In the genomic region with DNA sequence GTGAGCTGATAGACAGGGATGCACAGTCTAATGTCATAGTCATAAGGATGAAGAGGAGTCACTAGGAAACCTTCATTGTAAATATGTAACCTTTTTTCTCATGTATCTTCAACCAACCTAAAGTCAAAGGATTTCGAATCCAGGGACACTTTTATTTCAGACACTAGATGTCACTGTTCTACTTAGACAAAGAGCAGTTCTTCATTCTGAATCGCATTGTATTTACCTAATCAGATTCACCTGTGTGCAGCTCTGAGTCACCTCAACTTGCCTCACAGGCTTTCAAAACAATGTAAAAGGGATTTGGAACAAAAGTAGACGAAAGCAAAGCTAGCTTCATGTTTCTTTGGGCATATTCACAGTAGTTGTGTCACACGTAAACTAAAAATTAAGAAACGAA, we compare ENCODE assay signal across 13 mouse cellular contexts. TPM values are rescaled to one million over a fixed set of nuclear protein-coding genes. Genes with fewer than 3 reads are reported as not detected.
A peak's percentile ranks its signal among the peaks of the same experiment; 100 is the strongest.
DNase-seq lines count a peak whose midpoint lies in the region; ATAC-seq and TF ChIP-seq lines count a peak whose summit lies in the region.
"Had no signal": no experiment of that assay in that cellular context is flagged by ENCODE, and none has a peak within 500 bp of the region (broad histone marks: within the 10 kb centered on the region; RNA-seq: fewer than 3 reads in every experiment).

No protein-coding gene starts in this region.

- no peak overlapping the region for H3K4me2 ChIP-seq in lung, postnatal 0 days (replicated peaks; ENCODE audit: low read depth, low read length)
- H3K4me2 ChIP-seq: embryonic facial prominence, embryonic 13.5 days had no signal

- TF ChIP-seq CTCF in heart, adult 2 months (IDR thresholded peaks at IDR 0.05): peak; percentile 52
- peak; percentile 13; the same call in 1 of the 2 replicates for TF ChIP-seq CTCF in lung, postnatal 0 days (IDR thresholded peaks at IDR 0.05)

- no peak for TF ChIP-seq EP300 in heart, adult 2 months (IDR thresholded peaks at IDR 0.05; ENCODE audit: insufficient read depth, low read depth, low read length)
- TF ChIP-seq EP300 in lung, postnatal 0 days (IDR thresholded peaks at IDR 0.05): no peak

- no peak overlapping the region for H3K9ac ChIP-seq in heart, adult 2 months (ENCODE audit: low read depth, low read length)
- H3K9ac ChIP-seq in lung, postnatal 0 days (replicated peaks; ENCODE audit: low read depth): no peak overlapping the region
- H3K9ac ChIP-seq: embryonic facial prominence, embryonic 13.5 days had no signal

- H3K9me3 ChIP-seq in lung, postnatal 0 days (ENCODE audit: low read length): no peaks in the 10 kb centered on the region
- H3K9me3 ChIP-seq: embryonic facial prominence, embryonic 13.5 days; G1E had no signal

- ATAC-seq in lung, postnatal 0 days: no peak

- TF ChIP-seq POLR2A in heart, adult 2 months (IDR thresholded peaks at IDR 0.05; ENCODE audit: insufficient read depth, low read depth, low read length): no peak

- no peaks in the 10 kb centered on the region for H3K79me2 ChIP-seq in heart, adult 2 months (replicated peaks; ENCODE audit: control insufficient read depth, insufficient read depth, low read length)

- intact Hi-C loops in heart, adult 2 months (cut with DNase I): no loop called here

- no peak overlapping the region for H3K4me3 ChIP-seq in heart, adult 2 months
- no peak overlapping the region for H3K4me3 ChIP-seq in lung, postnatal 0 days (ENCODE audit: low read depth, low read length)
- H3K4me3 ChIP-seq: embryonic facial prominence, embryonic 13.5 days had no signal

- H3K4me1 ChIP-seq in heart, adult 2 months (ENCODE audit: control insufficient read depth, insufficient read depth, low read length): no peaks in the 10 kb centered on the region
- no peaks in the 10 kb centered on the region for H3K4me1 ChIP-seq in lung, postnatal 0 days (ENCODE audit: insufficient read depth, low read depth, low read length)
- H3K4me1 ChIP-seq: embryonic facial prominence, embryonic 13.5 days had no signal

- H3K36me3 ChIP-seq in heart, adult 2 months (ENCODE audit: control insufficient read depth, insufficient read depth, low read length): no peaks in the 10 kb centered on the region
- no peaks in the 10 kb centered on the region for H3K36me3 ChIP-seq in lung, postnatal 0 days (ENCODE audit: insufficient read depth, low read length)
- H3K36me3 ChIP-seq: embryonic facial prominence, embryonic 13.5 days; G1E had no signal

- DNase-seq in heart, adult 2 months: no peak
- no peak for DNase-seq in heart, postnatal 4 days
- peak; percentile 21 for DNase-seq in lung, postnatal 0 days (ENCODE audit: low spot score)
- no peak for DNase-seq in lung, postnatal 4 days
- peak; percentile 27 for DNase-seq in adipocyte (ENCODE audit: low spot score)
- peak; percentile 32 for DNase-seq in retina, embryonic 14.5 days (ENCODE audit: low spot score)
- DNase-seq in frontal cortex, postnatal 36 days (ENCODE audit: low spot score in 2 of 2): no peak
- DNase-seq in spleen, postnatal 36 days (ENCODE audit: low spot score in 2 of 2): no peak
- DNase-seq: layer of hippocampus, postnatal 36 days; lung, adult 18-20 months; thymus, adult 18-20 months had no signal

- no peak overlapping the region for H3K27ac ChIP-seq in heart, adult 2 months
- no peak overlapping the region for H3K27ac ChIP-seq in lung, postnatal 0 days (ENCODE audit: low read length)
- H3K27ac ChIP-seq: embryonic facial prominence, embryonic 13.5 days had no signal

- H3K27me3 ChIP-seq in heart, adult 2 months (ENCODE audit: control insufficient read depth, insufficient read depth, low read length): no peaks in the 10 kb centered on the region
- H3K27me3 ChIP-seq in lung, postnatal 0 days (replicated peaks; ENCODE audit: insufficient read depth, low read length): no peaks in the 10 kb centered on the region
- H3K27me3 ChIP-seq: embryonic facial prominence, embryonic 13.5 days had no signal

- WGBS in heart, adult 2 months: 42% methylated on average over 5 of the region's 5 CpGs
- whole genome bisulfite sequencing in lung, postnatal 0 days: 39% methylated on average over 5 of the region's 5 CpGs

RNA-seq across cellular contexts. Expression of gene Erbb4, which starts 57.3 kb away (rescaled TPM):
- 10 to 100 TPM; 10.3 to 13.9 TPM for total RNA-seq in heart, adult 2 months (2021)
- 2.1 and 5.4 TPM in 2 replicates for polyA plus RNA-seq in heart, adult 2 months (2012; rRNA removed)
- 10 to 100 TPM; 26.5 to 28.0 TPM for total RNA-seq in heart, postnatal 4 days (2021)
- 0.02 and 0.05 TPM in 2 replicates for polyA plus RNA-seq in lung, postnatal 0 days (2015; fragmentation: Nextera tagmentation; extraction: Ambion mirVana)
- polyA plus RNA-seq: G1E had no signal

Comparison
In these comparisons a context has a peak if more than half of its experiments do, and no peak if none do; other contexts are left out.
1. DNase-seq: peak in lung, postnatal 0 days (single experiment), adipocyte (single experiment) and retina, embryonic 14.5 days (single experiment); none in heart, adult 2 months (0 of 2), heart, postnatal 4 days (single experiment), lung, postnatal 4 days (0 of 2), frontal cortex, postnatal 36 days (0 of 2) and spleen, postnatal 36 days (0 of 2).